Mouse (Mus musculus): Measurements from ENCODE around the gene Ahdc1.

The Ahdc1 gene

DNA sequence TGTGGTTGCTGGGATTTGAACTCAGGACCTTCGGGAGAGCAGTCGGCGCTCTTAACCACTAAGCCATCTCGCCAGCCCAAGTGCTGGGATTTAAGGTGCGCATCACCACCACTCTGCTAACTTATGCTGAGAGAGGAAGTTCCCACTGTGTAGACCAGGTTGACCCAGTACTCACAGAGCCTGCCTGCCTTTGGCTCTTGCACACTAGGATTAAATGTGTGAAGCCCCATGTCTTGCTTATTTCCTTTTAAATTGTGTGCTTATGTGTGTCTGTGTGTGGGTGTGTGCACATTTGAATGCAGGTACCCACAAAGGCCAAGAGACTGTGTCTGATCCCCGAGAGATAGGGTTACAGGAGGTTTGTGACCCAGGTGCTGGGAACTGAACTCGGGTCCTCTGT, 95.6 kb downstream of the Ahdc1 start:
- no peak for DNase-seq

DNA sequence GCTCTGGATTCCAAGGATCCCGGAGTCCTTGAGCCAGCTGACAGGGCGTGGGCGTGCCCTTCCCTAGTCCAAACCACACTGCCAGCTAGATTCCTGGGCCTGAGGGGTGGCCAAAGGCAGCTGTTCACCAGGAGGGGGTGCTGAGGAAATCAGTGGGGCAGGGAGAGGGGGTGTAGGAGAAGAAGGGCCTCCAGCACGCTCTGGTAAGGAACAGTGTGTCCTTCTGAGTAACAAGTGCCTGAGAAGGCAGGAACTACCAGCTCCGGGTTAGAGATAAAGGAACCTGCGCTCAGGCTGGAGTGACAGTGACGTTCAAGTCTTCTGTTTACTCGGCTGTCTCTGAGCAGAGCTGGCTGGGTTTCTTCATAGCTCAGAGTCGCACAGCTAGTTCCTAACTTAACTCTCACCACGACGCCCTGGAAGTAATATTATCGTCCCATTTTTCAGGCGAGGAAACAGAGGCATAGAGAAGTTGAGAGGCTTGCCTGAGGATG, 96.8 kb downstream of the Ahdc1 start:
- DNase-seq, result no peak

DNA sequence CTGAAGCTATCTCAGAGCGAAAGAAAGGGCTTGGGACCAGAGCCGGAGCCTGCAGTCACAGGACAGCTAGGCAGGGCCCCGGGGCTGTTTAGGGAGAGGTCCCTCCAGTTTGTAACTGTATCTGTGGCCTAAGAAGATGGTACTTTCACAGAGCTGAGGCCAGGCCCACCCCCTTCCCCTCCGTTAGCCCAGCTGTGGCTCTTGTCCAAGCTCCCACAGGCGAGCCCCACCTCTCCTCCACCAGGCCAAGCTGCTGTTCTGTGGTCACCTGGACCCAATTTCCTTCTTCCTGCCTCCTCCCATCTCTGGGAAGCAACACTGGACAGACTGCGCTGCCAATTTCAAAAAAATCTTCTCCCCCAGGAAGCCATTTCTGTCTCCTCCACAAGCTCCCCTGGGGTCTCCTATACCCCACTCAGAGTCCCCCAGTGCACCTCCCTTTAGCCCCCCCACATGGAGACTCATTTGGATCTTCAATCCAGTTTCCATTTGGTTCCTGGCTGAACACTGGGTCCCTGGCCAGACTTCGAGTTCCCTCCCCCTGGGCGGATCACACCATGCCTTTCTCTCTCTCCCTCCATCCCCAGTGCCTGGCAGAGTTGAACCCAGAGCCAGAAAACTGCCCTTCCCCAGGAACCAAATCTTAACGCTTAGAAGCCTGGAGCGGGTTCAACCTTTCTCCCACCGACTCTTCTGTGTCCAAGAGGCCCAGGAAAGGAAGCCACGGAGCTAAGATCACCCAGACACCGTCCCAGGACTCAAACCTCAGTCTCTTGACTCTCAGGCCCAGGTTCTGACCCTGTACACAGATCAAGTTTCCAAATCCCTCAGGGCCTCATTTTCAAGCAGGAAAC, 97.6 kb downstream of the Ahdc1 start:
- DNase-seq, result no peak

DNA sequence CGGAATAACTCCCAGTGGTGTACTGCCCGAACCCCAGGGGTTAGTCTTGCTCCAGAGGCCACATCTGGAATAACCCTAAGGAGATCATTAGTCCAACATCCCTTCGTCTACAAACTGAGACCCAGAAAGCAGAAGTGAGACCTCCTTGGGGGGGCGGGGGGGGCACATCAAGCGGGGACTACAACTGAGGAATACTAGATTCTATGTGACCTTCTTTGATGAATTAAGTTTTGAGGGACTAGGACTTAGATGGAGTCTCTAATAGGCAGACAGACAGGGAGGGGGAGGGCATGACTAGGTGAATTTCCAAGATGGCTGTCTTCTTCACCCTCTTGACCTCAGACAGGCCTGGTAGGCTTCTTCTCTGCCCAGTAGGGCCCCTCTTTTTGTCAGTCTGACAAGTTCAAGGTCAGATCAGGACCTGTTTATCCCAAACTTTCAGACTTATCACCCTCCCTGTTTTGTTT, 98.3 kb downstream of the Ahdc1 start:
- DNase-seq, result no peak

DNA sequence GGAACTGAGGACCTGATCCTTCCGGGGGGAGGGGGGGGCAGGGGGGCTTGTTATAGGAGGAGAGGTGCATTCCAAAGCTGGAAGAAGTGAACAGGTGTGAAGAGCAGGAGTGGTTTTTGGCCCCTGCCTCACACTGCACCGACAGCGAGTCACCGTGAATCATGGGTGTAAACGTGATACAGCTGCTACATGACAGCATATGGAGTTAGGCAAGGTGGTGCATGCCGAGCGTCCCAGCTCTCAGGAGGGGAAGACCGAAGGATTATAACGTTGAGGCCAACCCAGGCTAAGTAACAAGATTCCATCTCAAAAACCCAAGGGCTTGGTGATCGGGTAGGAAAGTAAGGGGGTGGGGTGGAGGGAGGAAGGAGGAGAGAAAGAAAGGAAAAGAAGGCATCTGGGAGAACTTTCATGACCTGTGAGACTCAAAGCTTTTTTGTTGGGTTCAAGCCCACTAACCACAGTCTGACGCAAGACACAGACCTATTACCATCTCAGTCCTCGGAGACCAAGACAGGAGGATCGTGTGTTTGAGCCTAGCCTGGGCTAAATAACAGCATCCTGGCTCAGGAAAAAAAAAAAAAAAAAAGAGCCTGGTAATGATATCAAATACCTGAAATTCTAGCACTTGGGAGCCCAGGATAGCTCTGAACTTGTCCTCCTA, 101.2 kb downstream of the Ahdc1 start:
- DNase-seq, result no peak

DNA sequence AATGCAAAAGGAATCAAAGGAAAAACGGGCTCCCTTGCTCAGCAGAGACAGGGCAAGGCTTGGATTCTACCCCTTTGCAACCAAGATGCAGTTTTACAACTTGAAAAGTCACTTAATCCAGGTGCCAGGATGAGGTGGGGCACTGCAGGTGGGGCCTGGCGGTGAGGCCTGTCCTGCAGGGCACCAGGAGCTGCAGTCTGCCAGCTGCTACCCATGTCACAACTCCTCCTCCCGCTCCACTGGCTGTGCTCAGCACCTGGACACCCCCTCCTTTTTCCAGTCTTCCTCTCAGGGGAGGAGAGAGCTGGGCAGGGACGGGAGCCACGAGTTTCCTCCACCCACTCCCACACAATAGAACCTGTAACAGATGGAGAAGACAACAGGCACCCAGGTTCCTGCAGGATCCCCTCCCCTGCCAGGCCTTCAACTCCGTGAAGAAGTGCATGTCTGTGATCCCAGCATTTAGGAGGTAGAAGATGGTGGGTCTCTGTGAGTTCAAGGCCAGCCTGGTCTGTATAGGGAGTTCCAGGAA, 102.4 kb downstream of the Ahdc1 start:
- DNase-seq, result no peak

DNA sequence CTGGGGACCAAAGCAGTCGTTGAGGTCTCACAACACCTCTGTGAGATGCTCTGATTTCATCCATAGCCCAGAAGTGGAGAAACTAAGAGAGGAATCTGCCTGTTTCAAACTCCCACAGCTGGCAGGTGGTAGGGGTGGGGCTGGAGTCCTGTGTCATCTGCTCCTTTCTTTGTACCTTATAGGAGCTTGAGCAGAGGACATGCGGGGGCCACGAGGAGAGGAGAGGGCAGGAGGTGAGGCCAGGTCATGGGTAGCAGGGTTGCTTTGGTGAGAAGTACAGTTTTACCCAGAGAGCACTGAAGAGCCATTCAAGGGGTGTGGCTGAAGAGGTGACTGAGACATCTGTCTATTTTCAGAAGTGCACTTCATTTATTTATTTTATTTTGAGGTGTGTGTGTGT, 103.7 kb downstream of the Ahdc1 start:
- no peak for DNase-seq

DNA sequence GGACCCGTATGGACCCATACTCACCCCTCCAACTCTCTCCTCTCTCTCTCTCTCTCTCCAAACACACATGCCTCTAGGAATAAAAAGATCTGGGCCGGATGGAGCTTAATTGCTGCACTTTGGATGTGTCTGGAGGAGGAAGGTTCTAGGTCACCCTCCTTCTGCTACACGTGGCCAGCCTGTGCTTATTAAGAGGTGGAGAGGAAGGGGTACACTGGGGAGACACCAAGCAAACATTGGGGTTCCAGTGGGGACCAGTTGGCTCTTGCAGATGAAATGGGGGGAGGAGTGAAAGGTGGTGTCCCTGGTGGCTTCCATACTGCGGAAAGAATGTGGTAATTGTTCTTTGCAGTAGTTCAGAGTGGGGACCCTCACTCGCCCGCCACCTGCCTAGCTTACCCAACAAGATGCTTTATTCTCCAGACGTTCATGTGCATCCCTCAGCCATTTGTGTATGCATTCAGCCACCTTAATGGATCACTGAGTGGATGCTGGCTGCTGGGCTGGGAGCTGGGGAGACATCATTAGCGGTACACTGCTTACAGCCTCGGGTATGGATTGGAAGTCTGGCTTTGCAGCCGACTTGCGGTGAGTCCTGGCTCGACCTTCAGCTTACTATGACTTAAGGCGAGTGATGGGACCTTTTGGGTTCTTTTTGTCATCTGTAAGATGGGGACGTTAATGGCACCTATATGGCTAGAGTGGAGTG, 104.8 kb downstream of the Ahdc1 start:
- no peak for DNase-seq

DNA sequence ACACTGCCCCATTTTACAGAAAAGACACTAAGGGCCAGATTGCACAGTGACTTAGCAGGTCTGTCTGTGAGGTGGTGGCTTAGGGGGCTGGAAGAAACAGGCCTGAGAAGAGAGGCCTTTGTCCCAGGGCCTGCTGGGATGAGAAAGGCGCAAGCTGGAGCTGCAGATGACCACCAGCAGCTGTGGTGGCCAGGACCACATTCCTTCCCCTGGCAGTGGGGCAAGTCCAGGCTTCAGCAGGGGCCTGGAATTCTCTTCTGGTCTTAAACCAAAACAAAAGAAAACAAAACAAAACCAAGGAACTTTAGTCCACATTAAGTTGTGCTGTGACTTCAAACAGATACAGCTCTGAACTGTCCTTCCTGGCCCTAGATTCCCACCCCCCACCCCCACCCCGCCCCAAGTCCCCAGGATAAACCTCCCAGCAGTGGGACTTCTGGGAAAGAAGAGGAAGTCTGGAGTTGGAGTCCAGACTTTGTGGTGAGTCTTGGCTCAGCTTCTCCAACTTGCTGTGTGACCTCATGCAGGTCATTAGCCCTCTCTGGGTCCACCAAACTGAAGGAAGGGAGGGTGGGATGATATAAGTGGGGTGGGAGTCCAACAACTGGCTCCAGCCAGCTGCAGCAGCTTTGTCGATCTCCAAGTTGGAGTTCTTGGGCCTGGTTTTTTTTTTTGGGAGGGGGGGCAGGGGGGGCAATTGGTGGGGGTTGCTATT, 105.9 kb downstream of the Ahdc1 start:
- no peak for DNase-seq

DNA sequence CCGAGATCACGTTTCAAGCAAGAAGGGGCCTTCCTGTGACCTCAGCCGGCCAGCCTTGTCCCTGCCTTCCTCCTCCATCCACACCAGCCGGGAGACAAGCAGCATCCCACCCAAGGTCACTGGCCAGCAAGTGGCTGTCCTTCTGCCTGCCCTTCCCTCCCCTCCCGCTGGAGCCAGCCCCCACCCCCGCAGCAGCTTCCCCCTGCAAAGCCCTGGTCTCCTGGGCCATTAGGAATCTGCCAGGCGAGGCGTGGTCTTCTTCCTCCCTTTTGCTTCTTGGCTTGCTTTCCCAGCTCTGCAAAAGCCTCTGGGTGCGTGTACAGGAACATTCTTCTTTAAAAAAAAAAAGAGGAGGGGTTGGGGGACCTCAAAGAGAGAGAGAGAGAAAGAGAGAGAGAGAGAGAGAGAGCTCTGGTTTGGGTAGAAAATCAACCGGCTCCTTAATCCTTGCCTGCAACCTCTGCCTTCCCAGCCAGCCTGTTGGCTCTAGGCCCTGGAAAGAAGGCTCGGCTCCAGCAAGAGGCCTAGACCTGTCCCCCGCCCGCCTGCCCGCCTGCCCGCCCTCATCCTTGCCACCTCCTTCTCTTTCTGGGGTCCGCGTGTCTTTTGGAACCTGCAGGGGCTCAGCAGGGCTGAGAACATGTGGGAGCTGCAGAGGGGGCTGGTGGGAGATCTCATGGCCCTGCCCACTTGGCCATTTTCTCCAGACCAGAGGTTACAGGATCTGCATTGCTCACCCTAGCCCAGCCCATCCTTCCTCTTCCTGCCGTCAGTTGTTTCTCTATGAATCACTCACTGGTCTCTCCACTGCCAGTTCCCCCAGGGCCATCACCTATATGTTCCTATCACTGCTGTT, 106.7 kb downstream of the Ahdc1 start:
- DNase-seq, result peak; percentile 68

DNA sequence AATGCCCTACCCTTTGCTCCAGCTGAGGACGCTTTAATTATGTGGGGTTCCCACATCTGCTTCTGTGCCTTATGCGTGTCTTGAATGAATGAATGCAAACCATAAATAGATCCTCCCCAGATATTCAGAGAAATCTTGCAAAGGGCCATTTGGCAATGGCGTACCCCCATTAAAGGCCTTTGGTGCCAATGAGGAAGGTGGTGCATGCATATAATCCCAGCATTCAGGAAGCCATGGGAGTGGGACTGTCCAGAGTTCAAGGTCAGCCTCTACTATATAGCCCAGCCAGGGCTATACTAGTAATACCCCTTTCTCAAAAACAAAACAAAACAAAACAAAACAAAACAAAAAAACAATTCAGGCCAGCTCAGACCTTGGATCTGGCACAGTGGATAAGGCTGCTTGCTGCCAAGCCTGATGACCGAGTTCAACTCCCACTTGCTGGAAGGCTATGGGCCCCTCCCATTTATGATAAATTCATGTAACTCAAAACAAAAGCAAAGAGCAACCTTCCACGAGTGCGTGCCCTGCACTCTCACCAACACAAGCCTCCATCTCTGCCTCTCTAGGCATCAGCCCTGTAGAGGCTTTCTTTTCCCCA, 107.8 kb downstream of the Ahdc1 start:
- DNase-seq, result no peak

DNA sequence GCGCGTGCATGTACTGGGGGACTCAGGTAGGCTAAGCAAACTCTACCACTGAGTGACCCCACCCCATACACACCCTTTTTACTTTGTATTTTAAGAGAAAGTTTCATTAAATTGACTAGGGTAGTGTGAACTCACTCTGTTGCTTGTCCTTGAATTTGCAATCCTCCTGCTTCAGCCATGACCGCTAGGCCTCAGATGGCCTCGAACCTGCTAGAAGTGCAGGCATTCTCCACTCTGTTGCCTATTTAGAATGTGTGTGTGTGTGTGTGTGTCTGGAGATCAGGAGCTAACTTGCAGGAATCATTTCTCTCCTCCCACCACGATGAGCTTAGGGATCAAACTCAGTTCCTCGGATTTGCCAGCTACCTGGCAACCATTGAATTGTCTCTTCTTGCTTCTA, 108.5 kb downstream of the Ahdc1 start:
- DNase-seq, result no peak

DNA sequence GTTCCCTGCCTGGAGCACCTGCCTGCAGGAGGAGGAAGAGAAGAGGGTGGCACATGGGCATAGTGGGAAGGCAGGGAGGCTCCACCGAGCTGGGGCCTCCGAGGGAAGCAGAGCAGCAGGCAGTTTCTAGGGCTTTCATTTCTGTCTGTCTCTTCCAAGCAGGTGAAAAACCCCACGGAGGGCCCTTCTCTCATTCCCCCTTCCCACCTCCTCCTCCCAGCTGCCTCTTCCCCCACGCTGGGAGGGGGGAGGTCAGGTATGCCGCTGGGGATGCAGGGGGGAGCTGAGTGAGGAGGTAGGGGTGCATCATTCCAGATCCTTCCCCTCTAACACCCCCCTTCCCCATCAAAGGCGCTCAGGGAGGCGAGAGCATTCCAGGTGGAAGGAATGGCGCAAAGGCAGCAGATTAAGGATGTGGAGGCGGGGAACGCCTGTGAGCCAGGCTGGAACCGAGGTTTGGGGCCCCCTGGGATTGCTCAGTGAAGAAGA, 109.8 kb downstream of the Ahdc1 start:
- DNase-seq, result no peak

DNA sequence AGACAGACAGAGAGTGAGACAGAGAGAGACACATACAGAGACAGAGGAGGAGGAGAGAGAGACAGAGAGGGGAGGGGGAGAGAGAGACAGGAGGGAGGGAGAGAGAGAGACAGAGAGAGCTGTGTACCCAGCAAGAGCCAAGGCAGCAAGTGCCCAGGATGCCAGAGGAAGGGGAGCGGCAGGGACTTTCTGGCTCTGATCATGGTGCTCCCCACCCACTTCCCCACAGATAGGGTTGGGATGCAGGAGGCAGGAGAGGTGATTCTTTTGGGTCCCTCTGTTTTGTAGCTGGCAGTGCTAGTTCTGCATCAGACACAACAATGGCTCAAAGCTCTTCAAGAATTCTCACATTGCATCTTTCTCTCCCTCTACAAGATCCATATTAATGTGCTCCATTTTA, 110.4 kb downstream of the Ahdc1 start:
- no peak for DNase-seq

DNA sequence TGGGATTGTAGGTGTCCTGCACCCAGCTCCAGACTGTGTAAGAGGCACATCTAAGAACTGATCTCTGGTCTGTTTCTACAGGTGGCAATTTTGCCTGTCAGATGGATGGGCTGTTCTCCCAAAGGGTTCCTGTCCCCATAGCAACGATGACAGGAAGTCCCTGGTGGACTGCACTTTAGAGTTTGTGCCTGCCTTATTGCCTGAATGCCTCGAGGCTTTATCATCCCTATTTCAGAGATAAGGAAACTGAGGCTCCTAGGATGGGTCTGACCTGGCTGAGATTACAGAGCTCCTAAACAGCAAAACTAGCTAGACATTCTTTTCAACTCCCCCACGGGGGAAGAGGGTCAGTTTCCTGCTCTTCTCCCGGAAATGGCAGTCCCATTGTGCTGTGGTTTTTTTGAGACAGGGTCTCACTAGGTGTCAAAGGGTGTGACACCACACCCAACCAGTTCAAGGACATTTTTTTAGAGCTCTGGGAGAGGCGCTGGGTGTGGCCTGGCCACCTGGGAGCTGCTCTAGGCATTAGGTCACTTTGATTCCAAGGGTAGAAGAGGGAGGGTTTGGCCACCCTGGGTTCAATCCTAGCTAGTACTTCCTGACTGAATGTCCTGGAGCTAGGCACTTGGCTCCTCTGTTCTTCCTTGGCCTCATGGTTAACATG, 111.0 kb downstream of the Ahdc1 start:
- DNase-seq, result no peak

DNA sequence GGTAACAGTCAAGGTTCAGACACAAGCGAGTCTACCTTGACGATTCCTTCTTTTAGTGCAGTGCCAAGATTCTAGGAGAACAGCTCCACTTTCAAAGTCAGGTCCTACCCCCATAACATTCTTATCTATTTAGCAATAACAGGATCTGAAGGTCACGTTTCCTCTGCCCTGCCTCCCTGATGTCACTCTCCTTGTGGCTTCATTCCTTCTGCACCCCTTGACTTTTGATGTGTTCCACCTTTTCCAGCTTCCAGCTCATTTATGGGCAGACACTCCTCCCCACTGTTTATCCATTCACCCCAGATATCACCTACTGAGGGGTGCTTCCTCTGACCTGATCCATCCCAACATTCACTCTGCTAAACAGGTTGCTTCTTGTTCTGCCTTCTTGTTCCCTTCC, 116.0 kb downstream of the Ahdc1 start:
- no peak for DNase-seq
